13 mouse cellular contexts compared by ENCODE assay signal in genomic region chr19:42472831-42473230, GRCm38 (mm10). TPM values are rescaled to one million over a fixed set of nuclear protein-coding genes. Genes with fewer than 3 reads are reported as not detected.
DNase-seq lines count a peak whose midpoint lies in the region; ATAC-seq and TF ChIP-seq lines count a peak whose summit lies in the region.
"Had no signal": no experiment of that assay in that cellular context is flagged by ENCODE, and none has a peak within 500 bp of the region (broad histone marks: within the 10 kb centered on the region; RNA-seq: fewer than 3 reads in every experiment).

No protein-coding gene starts in this region.

- H3K27me3 ChIP-seq in liver, postnatal 0 days (ENCODE audit: insufficient read depth, low read length): no peaks in the 10 kb centered on the region
- peaks cover 3% of the 10 kb centered on the region; the same call in 1 of the 2 replicates for H3K27me3 ChIP-seq in liver, embryonic 12.5 days (replicated peaks)

- H3K27ac ChIP-seq in liver, postnatal 0 days (ENCODE audit: low read depth): no peak overlapping the region
- no peak overlapping the region for H3K27ac ChIP-seq in liver, embryonic 12.5 days
- H3K27ac ChIP-seq: heart, adult 2 months had no signal

- no peak overlapping the region for H3K4me2 ChIP-seq in liver, postnatal 0 days (ENCODE audit: low read depth, low read length)
- no peak overlapping the region for H3K4me2 ChIP-seq in liver, embryonic 12.5 days

- H3K9me3 ChIP-seq in liver, postnatal 0 days (ENCODE audit: low read length): no peaks in the 10 kb centered on the region
- H3K9me3 ChIP-seq in liver, embryonic 12.5 days (replicated peaks): no peaks in the 10 kb centered on the region

- H3K4me1 ChIP-seq in liver, postnatal 0 days (ENCODE audit: insufficient read depth): no peaks in the 10 kb centered on the region
- H3K4me1 ChIP-seq in liver, embryonic 12.5 days: no peaks in the 10 kb centered on the region

- H3K9ac ChIP-seq in liver, postnatal 0 days (replicated peaks): no peak overlapping the region
- H3K9ac ChIP-seq in liver, embryonic 12.5 days: no peak overlapping the region

- H3K36me3 ChIP-seq in liver, postnatal 0 days (replicated peaks; ENCODE audit: insufficient read depth, low read length): no peaks in the 10 kb centered on the region
- H3K36me3 ChIP-seq in liver, embryonic 12.5 days: no peaks in the 10 kb centered on the region

- WGBS in liver, postnatal 0 days (ENCODE audit: insufficient replicate concordance): 26% methylated on average over 11 of the region's 11 CpGs
- WGBS in liver, embryonic 12.5 days (ENCODE audit: insufficient replicate concordance): 29% methylated on average over 11 of the region's 11 CpGs

- TF ChIP-seq EP300 in liver, postnatal 0 days (IDR thresholded peaks at IDR 0.05; ENCODE audit: low read depth): no peak

- no peak for ATAC-seq in liver, postnatal 0 days
- no peak for ATAC-seq in liver, embryonic 12.5 days

- H3K4me3 ChIP-seq in liver, postnatal 0 days (ENCODE audit: low read depth, low read length): no peak overlapping the region
- H3K4me3 ChIP-seq in liver, embryonic 12.5 days: no peak overlapping the region
- H3K4me3 ChIP-seq: heart, adult 2 months had no signal

- peak; percentile 23 for DNase-seq in adrenal gland, postnatal 14 days
- no peak for DNase-seq in adrenal gland, postnatal 4 days (ENCODE audit: low spot score in 2 of 2)
- DNase-seq in liver, postnatal 0 days: peak; percentile 31
- DNase-seq in brain, embryonic 14.5 days (ENCODE audit: low read depth): peak; percentile 14
- DNase-seq in mesoderm, embryonic 11.5 days (ENCODE audit: low read depth, low spot score): peak; percentile 64
- no peak for DNase-seq in urinary bladder, adult 2 months (ENCODE audit: low spot score)
- no peak for DNase-seq in urinary bladder, postnatal 25 days (ENCODE audit: low spot score)
- DNase-seq: B cell, adult 2 months; cerebellum, postnatal 14 days; heart, adult 2 months; kidney, adult 2 months; left cerebral cortex, postnatal 4 days had no signal

- no peak for TF ChIP-seq POLR2A in brain, embryonic 14.5 days (IDR thresholded peaks at IDR 0.05; ENCODE audit: borderline replicate concordance, extremely low read depth, insufficient read depth, insufficient read length, poor library complexity, severe bottlenecking)

- no peak for TF ChIP-seq CTCF in liver, postnatal 0 days (IDR thresholded peaks at IDR 0.05; ENCODE audit: low read depth)
- no peak for TF ChIP-seq CTCF in brain, embryonic 14.5 days (IDR thresholded peaks at IDR 0.05; ENCODE audit: borderline replicate concordance, extremely low read depth, insufficient read depth, insufficient read length)

RNA-seq across cellular contexts. Expression of gene Crtac1, which starts 41.2 kb away (rescaled TPM):
- 0.37 and 1.1 TPM in 2 replicates for total RNA-seq in adrenal gland, postnatal 14 days (2021)
- 1 to 10 TPM; 2.6 to 3.9 TPM for total RNA-seq in adrenal gland, postnatal 4 days (2021)
- polyA plus RNA-seq in liver, postnatal 0 days (2015; fragmentation: Nextera tagmentation; extraction: Ambion mirVana): 0.11 and 0.21 TPM in 2 replicates
- polyA plus RNA-seq in liver, embryonic 12.5 days (2016; fragmentation: Nextera tagmentation; extraction: Ambion mirVana): 0.08 TPM in 1 of 2 replicates, not detected in the other
- polyA plus RNA-seq in brain, embryonic 14.5 days (2012; rRNA removed): 21.5 and 21.7 TPM in 2 replicates
- 0.18 and 0.29 TPM in 2 replicates for polyA plus RNA-seq in urinary bladder, adult 2 months (2012; rRNA removed)
- total RNA-seq: heart, adult 2 months had no signal
- polyA plus RNA-seq: heart, adult 2 months had no signal

RNA-seq across cellular contexts. Expression of gene R3hcc1l, which starts 45.7 kb away (rescaled TPM):
- 23.9 and 26.2 TPM in 2 replicates for total RNA-seq in adrenal gland, postnatal 14 days (2021)
- 10 to 100 TPM; 26.6 to 26.9 TPM for total RNA-seq in adrenal gland, postnatal 4 days (2021)
- polyA plus RNA-seq in liver, postnatal 0 days (2015; fragmentation: Nextera tagmentation; extraction: Ambion mirVana): 7.5 and 7.9 TPM in 2 replicates
- 13.9 and 15.7 TPM in 2 replicates for polyA plus RNA-seq in liver, embryonic 12.5 days (2016; fragmentation: Nextera tagmentation; extraction: Ambion mirVana)
- 8.7 and 13.4 TPM in 2 replicates for polyA plus RNA-seq in brain, embryonic 14.5 days (2012; rRNA removed)
- 17.8 and 22.1 TPM in 2 replicates for polyA plus RNA-seq in urinary bladder, adult 2 months (2012; rRNA removed)

Comparison
In these comparisons a context has a peak if more than half of its experiments do, and no peak if none do; other contexts are left out.
1. DNase-seq: peak in adrenal gland, postnatal 14 days (single experiment), liver, postnatal 0 days (single experiment), brain, embryonic 14.5 days (single experiment) and mesoderm, embryonic 11.5 days (single experiment); none in adrenal gland, postnatal 4 days (0 of 2), urinary bladder, adult 2 months (single experiment) and urinary bladder, postnatal 25 days (single experiment).
2. RNA of gene Crtac1, which starts 41.2 kb away (polyA plus RNA-seq): 21.5 to 21.7 TPM in brain, embryonic 14.5 days; 0.18 to 0.29 TPM in urinary bladder, adult 2 months, 0.11 to 0.21 TPM in liver, postnatal 0 days and 0.08 TPM in liver, embryonic 12.5 days; every median in the first group is over 10 times any median in the second.